Mouse (Mus musculus): ENCODE results near the gene Lhx9. TPM values are rescaled to one million over a fixed set of nuclear protein-coding genes. Genes with fewer than 3 reads are reported as not detected.

Gene Lhx9
- polyA plus RNA-seq, 1 experiment from 2014 or later: 0.15 TPM

Other genes with a start within 250 kb of the Lhx9 start
- 23.3 and 24.5 TPM in 2 replicates for gene Nek7, start 228.4 kb downstream of the Lhx9 start, polyA plus RNA-seq (2015; fragmentation: Nextera tagmentation; extraction: Ambion mirVana)
- gene 2310009B15Rik, start 8.3 kb upstream of the Lhx9 start, polyA plus RNA-seq (2015; fragmentation: Nextera tagmentation; extraction: Ambion mirVana): 38.1 and 38.9 TPM in 2 replicates
- 9.0 and 9.4 TPM in 2 replicates for gene Dennd1b, start 114.9 kb upstream of the Lhx9 start, polyA plus RNA-seq (2015; fragmentation: Nextera tagmentation; extraction: Ambion mirVana)